Mouse (Mus musculus): ENCODE results near the gene Gm11555. TPM values are rescaled to one million over a fixed set of nuclear protein-coding genes. Genes with fewer than 3 reads are reported as not detected.
"Not testable (repeated sequence)": the region's sequence is repeated elsewhere in the genome, so short reads cannot be mapped to it uniquely, and the experiment has no call there.

The Gm11555 gene
- total RNA-seq (2015) (not detected in 2 replicates), total RNA-seq (2017) (not detected in 2 replicates)

DNA sequence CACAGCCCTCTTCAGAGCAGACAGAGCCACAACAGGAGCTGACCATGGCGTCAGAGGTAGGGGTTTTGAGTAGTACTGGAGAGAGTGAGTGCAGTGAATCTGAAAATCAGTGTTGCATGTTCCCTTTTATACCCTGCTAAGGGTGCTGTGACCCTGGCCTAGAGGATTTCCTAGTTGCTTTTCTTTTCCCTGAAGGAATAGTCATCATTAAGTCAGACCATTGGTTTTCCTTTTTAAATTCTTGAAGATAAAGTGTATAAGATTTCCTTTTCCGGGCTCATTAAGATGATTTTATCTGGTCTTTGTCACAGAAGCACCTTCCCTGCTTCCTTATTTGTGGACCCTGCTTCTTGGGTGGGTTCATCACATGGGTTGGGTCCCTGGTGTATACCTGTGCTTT, at the start of gene Gm11555:
Gm11555 (minus strand) TSS at position 101 of the 400 bp plus-strand sequence.
- ATAC-seq (replicated peaks; ENCODE audit: poor library complexity): no peak

DNA sequence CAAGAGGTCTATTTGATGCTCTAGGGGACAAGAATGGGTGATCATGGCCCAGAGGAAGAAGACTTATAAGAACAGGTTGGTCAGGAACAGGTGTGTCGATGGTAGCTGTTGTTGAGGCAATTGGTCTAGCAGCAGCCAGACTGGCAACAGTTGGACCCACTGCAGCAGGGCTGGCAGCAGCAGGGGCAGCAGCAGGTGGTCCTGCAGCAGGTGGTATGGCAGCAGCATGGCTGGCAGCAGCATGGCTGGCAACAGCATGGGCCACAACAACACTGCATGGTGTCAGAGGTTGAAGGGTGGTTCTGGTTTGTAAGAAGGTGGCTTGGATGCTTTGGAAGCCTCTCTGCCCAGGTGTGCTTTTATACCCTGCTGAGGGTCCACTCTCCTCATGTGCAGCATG, 40.4 kb upstream of the Gm11555 start, which contains the start of gene Gm14190:
Gm14190 (minus strand) TSS at position 278 of the 400 bp plus-strand sequence.
- ATAC-seq (replicated peaks; ENCODE audit: poor library complexity): no peak

DNA sequence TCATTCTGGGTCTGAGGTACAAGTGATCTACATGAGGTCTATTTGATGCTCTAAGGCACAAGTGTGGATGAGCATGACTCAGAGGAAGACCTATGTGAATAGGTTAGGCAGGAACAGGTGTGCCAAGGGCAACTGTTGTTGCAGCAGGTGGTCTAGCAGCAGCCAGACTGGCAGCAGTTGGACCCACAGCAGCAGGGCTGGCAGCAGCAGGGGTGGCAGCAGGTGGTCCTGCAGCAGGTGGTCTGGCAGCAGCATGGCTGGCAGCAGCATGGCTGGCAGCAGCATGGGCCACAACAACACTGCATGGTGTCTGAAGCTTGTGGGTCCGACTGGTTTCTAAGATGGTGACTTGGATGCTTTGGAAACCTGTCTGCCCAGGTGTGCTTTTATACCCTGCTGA, 35.2 kb upstream of the Gm11555 start:
- not testable (repeated sequence) for ATAC-seq (replicated peaks; ENCODE audit: poor library complexity)

DNA sequence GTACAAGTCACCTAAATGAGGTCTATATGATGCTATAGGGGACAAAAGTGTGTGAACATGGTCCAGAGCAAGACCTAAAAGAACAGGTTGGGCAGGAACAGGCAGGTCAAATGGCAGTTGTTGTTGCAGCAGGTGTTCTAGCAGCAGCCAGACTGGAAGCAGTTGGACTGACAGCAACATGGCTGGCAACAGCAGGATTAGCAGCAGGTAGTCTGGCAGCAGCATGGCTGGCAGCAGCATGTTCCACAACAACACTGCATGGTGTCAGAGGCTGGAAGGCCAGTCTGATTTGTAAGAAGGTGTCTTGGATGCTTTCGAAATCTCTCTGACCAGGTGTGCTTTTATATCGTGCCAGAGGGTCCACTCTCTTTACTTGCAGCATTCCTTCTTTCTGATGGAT, 33.4 kb upstream of the Gm11555 start:
- ATAC-seq (replicated peaks; ENCODE audit: poor library complexity): no peak

DNA sequence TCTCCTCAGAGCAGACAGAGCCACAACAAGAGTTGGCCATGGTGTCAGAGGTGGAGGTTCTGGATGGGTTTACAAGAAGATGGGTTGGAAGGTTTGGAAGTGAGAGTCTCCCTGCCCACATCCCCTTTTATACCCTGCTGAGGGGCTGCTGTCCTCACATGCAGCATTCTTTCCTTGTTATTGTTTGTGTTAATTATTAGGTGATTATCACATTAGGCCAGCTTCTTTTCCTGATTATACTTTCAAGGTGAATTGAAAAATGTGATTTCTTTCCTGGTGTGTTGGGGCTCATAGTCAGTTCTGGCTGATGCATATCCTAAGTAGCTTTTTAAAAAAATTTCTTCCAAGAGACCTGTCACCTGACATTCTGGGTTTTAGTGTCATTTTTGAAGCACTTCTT, 15.8 kb upstream of the Gm11555 start, which contains the start of gene Krtap4-6:
Krtap4-6 (minus strand) TSS at position 101 of the 400 bp plus-strand sequence.
- no peak for ATAC-seq (replicated peaks; ENCODE audit: poor library complexity)

DNA sequence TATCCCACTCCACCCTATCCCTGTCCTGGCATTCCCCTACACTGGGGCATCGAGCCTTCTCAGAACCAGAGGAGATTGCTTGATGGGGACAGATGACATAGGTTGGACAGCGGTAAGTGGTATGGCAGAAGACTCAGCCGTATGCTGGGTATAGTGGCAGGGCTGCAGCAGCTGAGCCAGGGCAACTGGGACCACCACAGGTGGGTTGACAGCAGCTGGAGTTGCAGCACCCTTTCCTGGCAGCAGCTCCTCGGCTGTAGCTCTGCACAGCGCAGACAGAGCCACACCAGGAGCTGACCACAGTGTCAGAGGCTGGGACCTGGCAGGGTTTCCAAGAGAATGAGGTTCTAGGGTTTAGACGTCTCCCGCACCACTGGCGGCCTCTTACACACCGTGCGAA, 12.8 kb upstream of the Gm11555 start:
- no peak for ATAC-seq (replicated peaks; ENCODE audit: poor library complexity)

DNA sequence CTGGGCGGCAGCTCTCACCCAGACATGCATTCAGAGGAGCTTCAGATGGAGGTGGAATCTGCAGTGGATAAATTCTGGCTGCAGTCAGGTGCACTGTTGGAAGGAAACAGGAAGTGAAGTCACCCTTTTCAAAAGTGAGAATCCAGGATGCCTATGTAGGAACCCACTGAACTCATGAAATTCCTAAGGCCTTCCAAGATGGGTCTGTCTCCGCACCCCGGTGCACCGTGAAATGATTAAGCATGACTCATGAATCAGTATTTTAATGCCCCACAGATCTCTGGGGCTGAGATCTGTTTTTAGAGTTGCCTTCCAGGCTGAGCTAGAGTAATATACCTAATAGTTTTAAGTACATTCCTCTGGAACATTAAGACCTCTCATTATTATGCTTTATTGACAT, 9.2 kb upstream of the Gm11555 start:
- ATAC-seq (replicated peaks; ENCODE audit: poor library complexity): no peak

DNA sequence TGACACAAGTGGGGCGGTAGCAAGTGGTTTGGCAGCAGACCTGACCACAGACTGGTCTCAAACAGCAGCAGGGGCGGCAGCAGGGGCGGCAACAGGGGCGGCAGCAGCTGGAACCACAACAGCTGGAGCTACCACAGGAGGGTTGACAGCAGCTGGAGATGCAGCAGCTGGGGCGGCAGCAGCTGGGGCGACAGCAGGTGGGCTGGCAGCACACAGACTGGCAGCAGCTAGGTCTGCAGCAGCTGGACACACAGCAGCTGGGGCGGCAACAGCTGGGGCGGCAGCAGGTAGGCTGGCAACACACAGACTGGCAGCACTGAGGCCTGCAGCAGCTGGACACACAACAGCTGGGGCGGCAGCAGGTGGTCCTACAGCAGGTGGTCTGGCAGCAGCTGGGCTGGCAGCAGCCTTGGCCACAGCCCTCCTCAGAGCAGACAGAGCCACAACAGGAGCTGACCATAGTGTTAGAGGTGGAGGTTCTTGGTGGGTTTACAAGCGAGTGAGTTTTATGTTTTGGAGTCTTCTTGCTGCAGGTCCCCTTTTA, 8.5 kb upstream of the Gm11555 start, which contains the start of gene Gm11563:
Gm11563 (minus strand) TSS at position 494 of the 544 bp plus-strand sequence.
- ATAC-seq (replicated peaks; ENCODE audit: poor library complexity): not testable (repeated sequence)

DNA sequence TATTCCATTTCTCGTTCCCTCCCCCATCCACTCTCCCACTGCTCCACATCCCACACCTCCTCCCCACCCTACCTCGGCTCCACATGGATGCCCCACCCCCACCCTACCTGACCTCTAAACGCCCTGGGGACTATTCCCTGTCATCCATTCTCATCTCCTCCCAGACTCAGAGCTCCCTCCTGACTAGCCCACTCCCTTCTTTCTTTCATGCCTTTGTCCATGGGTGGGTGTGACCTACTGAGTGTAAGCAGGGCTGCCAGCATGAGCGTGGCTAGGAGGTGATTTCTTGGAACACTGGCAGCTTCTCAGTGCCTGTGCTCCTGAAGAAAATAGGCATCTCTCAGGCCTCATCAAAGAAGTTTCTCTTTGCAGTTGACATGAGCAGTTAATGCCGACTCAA, 7.0 kb upstream of the Gm11555 start:
- no peak for ATAC-seq (replicated peaks; ENCODE audit: poor library complexity)

DNA sequence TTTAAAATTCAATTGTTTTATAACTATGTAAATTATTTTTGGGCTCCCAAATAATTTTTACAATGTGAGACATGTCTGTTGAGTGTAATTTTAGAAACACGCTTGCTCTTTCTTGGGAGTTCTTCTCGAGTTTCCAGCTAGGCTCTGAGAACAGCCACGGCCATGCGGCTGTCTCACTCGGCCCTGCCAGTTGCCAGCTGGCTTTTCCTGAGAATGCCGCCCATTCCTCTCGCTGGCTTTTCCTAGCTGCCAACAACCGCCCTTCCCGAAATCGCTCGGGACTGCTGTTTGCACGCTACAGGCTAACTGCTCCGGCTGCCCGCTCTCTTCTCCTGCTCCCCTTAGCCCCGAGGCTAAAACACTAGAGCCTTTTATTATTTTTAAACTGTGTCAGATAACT, 3.6 kb downstream of the Gm11555 start:
- no peak for ATAC-seq (replicated peaks; ENCODE audit: poor library complexity)

DNA sequence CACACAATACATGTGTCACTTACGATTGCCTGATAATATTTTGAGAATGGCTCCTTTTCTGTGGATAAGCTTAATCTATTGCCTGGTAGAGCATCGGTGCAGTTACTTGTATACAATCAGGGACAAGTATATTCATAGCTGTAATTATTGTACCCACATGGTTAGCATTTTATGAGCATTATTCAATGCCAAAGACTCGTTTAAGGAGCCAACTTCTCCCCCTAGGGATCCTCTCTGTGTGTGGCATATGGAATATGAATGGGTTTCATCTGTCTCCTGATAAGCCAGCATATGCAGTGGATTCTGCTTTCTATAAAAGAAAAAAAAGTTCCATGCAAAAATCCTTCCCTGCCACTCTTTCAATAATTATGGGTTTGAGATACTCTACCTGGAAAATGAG, 5.7 kb downstream of the Gm11555 start:
- ATAC-seq (replicated peaks; ENCODE audit: poor library complexity): no peak

DNA sequence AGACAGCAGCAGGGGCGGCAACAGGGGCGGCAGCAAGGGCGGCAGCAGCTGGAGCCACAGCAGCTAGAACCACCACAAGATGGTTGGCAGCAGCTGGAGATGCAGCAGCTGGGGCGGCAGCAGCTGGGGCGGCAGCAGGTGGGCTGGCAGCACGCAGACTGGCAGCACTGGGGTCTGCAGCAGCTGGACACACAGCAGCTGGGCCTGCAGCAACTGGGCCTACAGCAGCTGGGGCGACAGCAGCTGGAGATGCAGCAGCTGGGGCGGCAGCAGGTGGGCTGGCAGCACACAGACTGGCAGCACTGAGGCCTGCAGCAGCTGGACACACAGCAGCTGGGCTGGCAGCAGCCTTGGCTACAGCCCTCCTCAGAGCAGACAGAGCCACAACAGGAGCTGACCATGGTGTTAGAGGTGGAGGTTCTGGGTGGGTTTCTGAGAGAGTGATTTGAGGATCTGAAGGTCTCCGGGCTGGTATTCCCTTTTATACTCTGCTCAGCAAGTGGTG, 6.3 kb downstream of the Gm11555 start, which contains the start of gene Krtap4-7:
Krtap4-7 (minus strand) TSS at position 455 of the 505 bp plus-strand sequence.
- ATAC-seq (replicated peaks; ENCODE audit: poor library complexity): not testable (repeated sequence)

DNA sequence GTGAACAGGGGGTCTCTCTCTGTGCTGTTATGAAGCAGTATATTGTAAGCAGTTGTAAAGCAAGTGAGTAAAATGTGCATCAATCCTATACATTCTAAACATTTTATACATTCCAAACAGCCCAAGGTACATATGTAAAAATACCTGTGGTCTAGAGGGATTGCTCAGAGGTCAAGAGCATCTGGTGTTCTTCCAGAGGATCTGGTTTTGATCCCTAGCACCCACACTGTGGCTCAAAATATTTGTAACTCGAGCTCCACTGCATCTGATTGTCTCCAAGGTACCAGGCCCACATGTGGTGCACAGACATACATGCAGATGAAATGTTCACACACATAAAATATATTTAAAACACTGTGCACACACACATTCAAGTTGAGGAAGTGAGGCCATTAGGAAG, 9.1 kb downstream of the Gm11555 start:
- ATAC-seq (replicated peaks; ENCODE audit: poor library complexity): no peak

DNA sequence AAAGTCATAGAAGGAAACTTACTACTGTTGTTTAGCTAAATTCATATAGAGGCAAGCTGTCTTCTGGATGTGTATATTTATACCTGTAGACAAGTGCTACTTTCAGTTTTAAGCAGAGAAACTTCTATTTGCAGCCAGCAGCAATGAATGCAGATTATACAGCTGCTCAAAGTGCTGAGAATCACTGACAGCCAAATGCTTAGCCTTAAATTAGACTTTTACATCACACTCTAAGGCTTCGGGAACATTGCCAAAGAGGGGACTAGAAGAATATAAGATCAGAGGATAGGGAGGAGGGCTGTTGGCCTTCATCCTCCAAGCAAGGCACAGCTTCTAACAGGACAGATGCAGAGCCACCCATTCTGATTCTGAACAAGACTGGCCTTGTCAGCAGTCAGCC, 12.9 kb downstream of the Gm11555 start:
- ATAC-seq (replicated peaks; ENCODE audit: poor library complexity): no peak

DNA sequence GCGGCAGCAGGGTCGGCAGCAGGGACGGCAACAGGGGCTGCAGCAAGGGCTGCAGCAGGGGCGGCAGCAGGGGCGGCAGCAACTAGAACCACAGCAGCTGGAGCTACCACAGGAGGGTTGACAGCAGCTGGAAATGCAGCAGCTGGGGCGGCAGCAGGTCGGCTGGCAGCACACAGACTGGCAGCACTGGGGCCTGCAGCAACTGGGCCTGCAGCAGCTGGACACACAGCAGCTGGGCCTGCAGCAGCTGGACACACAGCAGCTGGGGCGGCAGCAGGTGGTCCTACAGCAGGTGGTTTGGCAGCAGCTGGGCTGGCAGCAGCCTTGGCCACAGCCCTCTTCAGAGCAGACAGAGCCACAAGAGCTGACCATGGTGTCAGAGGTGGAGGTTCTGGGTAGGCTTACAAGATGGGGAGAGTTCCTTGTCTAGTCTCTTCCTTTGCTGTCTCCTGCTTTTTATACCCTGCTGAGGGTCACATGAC, 15.3 kb downstream of the Gm11555 start, which contains the start of gene Krtap4-2:
Krtap4-2 (minus strand) TSS at position 432 of the 482 bp plus-strand sequence.
- no peak for ATAC-seq (replicated peaks; ENCODE audit: poor library complexity)

DNA sequence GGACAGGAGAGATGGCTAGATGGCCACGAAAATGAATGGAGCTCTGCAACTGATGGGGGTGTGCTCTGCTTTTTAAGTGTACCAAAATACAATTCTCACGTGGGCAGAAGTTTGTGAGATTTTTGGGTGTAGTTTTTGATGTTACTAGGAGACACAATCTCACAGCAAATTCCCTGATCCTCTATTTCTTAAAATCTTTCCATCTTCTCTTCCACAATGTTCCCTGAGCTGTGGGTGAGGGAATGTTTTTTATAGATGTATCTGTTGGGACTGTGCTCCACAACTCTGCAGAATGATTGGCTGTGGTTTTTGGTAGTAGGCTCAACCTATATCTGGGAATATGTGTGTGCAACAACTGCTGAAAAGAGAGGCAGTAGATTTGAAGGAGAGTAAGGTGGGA, 16.7 kb downstream of the Gm11555 start:
- no peak for ATAC-seq (replicated peaks; ENCODE audit: poor library complexity)

DNA sequence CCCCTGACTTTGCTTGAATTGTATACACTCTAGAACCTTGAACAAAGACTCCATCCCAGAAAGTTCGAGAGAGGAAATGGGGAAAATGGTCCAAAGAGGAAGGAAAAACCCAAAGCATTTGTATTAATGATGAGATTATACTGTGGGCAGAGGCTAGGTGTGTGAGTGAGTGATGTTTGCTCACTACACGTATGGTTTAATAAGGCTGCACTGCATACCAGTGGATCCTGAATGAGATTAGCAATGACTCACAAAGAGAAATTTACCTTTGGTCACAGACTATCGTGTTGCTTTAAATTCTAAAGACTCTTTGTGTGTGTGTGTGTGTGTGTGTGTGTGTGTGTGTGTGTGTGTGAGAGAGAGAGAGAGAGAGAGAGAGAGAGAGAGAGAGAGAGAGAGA, 19.1 kb downstream of the Gm11555 start:
- no peak for ATAC-seq (replicated peaks; ENCODE audit: poor library complexity)

DNA sequence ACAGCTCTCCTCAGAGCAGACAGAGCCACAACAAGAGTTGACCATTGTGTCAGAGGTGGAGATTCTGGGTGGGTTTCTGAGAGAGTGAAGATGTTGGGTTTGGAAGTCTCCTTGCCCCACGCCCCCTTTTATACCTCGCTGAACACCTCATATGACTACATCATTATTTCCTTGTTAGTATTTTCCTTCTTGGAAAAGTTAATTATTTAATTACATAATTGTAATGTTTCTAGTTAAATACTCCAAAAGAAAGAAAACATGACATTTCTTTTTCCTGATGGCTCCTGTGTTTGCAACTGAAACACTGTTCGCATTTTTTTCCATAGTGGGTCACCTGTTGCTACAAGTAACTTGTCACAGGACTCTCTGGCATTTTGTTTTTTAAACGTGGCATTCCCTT, 21.9 kb downstream of the Gm11555 start, which contains the start of gene Krtap4-1:
Krtap4-1 (minus strand) TSS at position 101 of the 400 bp plus-strand sequence.
- no peak for ATAC-seq (replicated peaks; ENCODE audit: poor library complexity)

DNA sequence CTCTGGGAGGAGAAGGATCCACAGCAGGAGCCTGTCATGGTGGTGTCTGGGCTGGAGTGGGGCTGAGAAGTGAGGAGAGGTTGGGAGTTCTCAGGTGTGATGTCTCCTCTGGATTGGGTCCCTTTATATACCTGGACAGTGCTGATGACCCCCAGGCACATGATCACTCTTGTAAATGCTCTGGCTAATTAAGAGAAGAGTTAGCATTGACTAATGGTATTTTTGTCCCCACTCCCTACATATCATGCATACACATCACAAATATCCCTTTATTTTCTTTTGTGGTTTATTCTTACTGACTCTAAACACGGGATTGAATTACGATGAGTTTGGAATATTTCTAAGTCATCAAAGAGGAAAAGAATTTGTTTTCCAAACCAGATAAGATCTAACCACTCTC, 29.7 kb downstream of the Gm11555 start, which contains the start of gene Gm11562:
Gm11562 (minus strand) TSS at position 101 of the 400 bp plus-strand sequence.
- ATAC-seq (replicated peaks; ENCODE audit: poor library complexity): no peak

DNA sequence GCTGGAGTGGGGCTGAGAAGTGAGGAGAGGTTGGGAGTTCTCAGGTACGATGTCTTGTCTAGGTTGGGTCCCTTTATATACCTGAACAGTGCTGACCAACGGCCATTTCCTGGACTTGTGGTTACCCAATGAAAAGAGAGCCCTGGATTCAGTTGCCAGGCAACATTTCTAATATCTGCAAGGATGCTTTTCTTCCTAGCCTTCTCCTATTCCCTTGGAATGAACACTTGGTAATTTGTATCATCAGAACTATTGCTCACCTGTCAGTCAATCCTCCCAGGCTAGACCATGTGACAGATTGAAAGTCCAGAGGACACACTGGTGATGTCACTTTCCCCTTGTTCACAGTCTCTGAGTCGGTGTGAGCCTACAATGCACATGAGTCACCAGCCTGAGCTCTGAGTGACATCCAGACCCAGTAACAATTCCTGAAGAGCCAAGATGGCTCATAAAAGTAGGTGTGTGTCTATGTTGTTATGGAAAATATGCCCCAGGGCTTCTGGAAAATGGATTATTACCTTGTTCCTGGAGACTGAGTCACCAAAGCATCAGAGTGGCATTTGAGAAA, 35.2 kb downstream of the Gm11555 start, which contains the start of gene Krtap2-4:
Krtap2-4 (minus strand) TSS at position 51 of the 568 bp plus-strand sequence.
- no peak for ATAC-seq (replicated peaks; ENCODE audit: poor library complexity)

DNA sequence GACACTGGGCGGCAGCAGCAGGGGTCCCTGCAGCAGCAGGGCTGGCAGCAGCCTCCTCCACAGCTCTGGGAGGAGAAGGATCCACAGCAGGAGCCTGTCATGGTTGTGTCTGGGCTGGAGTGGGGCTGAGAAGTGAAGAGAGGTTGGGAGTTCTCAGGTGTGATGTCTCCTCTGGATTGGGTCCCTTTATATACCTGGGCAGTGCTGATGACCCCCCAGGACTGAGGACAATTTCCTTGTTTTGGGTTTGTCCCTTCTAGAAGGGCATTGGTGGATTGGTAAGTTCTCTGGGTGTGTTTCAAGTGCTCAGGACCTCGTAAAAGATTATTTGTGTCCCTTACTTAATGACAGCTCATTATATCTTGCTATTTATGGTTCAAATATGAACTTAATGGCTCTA, 39.9 kb downstream of the Gm11555 start, which contains the start of gene Gm11937:
Gm11937 (minus strand) TSS at position 101 of the 400 bp plus-strand sequence.
- ATAC-seq (replicated peaks; ENCODE audit: poor library complexity): not testable (repeated sequence)

DNA sequence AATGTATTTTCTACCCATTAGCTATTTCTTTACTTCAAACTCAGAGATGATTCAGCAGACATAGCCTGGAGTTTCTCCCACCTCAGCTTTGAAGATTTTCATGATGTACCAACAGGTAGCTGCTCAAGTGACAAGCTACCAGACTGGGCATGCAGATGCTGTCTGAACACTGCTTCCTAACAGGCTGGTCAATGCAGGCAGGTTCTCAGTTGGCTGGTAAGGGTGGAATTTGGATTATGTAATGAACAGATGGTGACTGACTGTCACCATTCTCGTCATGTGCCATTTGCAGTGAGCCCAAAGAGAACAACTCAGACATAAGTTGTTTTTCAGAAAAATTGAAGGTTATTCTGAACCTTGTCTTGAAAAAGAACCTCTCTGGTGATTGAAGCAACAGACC, 40.9 kb downstream of the Gm11555 start:
- ATAC-seq (replicated peaks; ENCODE audit: poor library complexity): no peak

All from megakaryocyte progenitor cell, adult 5-6 weeks (primary cell).